Mouse (Mus musculus): ENCODE results near the gene 4933430I17Rik. TPM values are rescaled to one million over a fixed set of nuclear protein-coding genes. Genes with fewer than 3 reads are reported as not detected.
"Not testable (repeated sequence)": the region's sequence is repeated elsewhere in the genome, so short reads cannot be mapped to it uniquely, and the experiment has no call there.

The 4933430I17Rik gene
- polyA plus RNA-seq, 1 experiment from 2014 or later: 0.43 TPM

DNA sequence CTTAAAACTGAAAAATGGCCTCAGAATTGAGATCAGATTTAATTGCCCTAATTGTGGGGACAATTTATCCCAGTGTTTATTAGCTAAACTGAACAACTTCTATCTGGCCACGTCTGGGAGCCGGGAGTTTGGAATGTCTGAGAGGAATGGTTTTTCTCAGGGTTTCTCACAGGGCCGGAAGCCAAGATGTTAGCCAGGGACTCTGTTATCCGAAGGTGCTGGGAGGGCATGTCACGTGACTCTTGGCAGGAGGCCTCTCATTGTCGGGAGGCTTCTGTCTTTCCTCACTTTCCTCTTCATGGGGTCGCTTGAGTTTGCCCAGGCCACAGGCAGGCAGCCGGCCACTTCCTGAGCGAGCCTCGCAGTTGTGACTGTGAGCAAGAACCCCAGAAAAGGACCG, 66.2 kb downstream of the 4933430I17Rik start:
- H3K4me1 ChIP-seq (ENCODE audit: control insufficient read depth, insufficient read depth, low read length): peaks cover 9% of the 10 kb centered on the region; the same call in 1 of the 2 replicates
- no peak overlapping the region; the same call in none of the 2 replicates for H3K27ac ChIP-seq (replicated peaks; ENCODE audit: low read depth, low read length)
- no peak overlapping the region for H3K4me2 ChIP-seq (ENCODE audit: low read depth, low read length)
- H3K27me3 ChIP-seq (replicated peaks; ENCODE audit: control insufficient read depth, insufficient read depth, low read length): no peaks in the 10 kb centered on the region
- H3K36me3 ChIP-seq (ENCODE audit: control insufficient read depth, insufficient read depth, low read length): no peaks in the 10 kb centered on the region
- H3K9me3 ChIP-seq (ENCODE audit: control insufficient read depth, low read length): no peaks in the 10 kb centered on the region
- no peak overlapping the region for H3K9ac ChIP-seq (ENCODE audit: low read depth, low read length)
- DNase-seq (ENCODE audit: low spot score): peak; percentile 77
- 12% methylated on average over 11 of the region's 11 CpGs for WGBS
- no peak overlapping the region for H3K4me3 ChIP-seq (ENCODE audit: low read depth, low read length)
- ATAC-seq (ENCODE audit: low read depth): peak; percentile 22; the same call in 1 of the 2 replicates

- not testable (repeated sequence) for H3K9ac ChIP-seq (ENCODE audit: low read depth, low read length); H3K27ac ChIP-seq (replicated peaks; ENCODE audit: low read depth, low read length); H3K36me3 ChIP-seq (ENCODE audit: control insufficient read depth, insufficient read depth, low read length); DNase-seq (ENCODE audit: low spot score); H3K27me3 ChIP-seq (replicated peaks; ENCODE audit: control insufficient read depth, insufficient read depth, low read length); H3K4me3 ChIP-seq (ENCODE audit: low read depth, low read length); H3K4me2 ChIP-seq (ENCODE audit: low read depth, low read length); H3K9me3 ChIP-seq (ENCODE audit: control insufficient read depth, low read length); ATAC-seq (ENCODE audit: low read depth); H3K4me1 ChIP-seq (ENCODE audit: control insufficient read depth, insufficient read depth, low read length)
- WGBS: 92% methylated on average over 22 of the region's 24 CpGs
Measured at GRCm38 (mm10) chr4:62593546-62594240, 68.5 kb downstream of the 4933430I17Rik start.

DNA sequence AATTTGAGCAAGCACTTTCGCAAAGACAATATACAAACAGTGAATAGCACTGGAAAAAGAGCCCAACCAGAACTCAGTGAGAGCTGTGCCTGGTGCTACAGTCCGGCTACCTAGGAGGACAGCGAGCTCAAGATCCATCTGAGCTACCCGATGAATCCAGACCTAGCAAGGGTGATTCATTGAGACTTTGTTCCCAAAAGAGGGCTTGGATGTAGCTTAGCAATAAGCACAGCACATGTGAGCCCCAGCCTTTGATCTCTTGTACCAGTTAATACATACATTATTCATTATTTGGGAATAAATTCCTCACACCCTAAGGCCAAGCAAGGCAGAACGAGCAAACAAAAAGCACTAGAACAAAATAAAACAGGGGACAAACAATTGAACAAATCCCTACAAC, 69.3 kb downstream of the 4933430I17Rik start:
- Histone ChIP-seq H3K4me2 (ENCODE audit: low read depth, low read length) (no peak overlapping the region), H3K9ac (ENCODE audit: low read depth, low read length) (no peak overlapping the region), H3K27me3 (replicated peaks; ENCODE audit: control insufficient read depth, insufficient read depth, low read length) (no peaks in the 10 kb centered on the region), H3K4me3 (ENCODE audit: low read depth, low read length) (no peak overlapping the region), H3K9me3 (ENCODE audit: control insufficient read depth, low read length) (no peaks in the 10 kb centered on the region), H3K36me3 (ENCODE audit: control insufficient read depth, insufficient read depth, low read length) (no peaks in the 10 kb centered on the region), H3K4me1 (ENCODE audit: control insufficient read depth, insufficient read depth, low read length) (peaks cover 9% of the 10 kb centered on the region; the same call in 1 of the 2 replicates), H3K27ac (replicated peaks; ENCODE audit: low read depth, low read length) (no peak overlapping the region)
- WGBS: 80% methylated on average over 5 of the region's 5 CpGs
- DNase-seq (ENCODE audit: low spot score) (no peak), ATAC-seq (ENCODE audit: low read depth) (no peak)

DNA sequence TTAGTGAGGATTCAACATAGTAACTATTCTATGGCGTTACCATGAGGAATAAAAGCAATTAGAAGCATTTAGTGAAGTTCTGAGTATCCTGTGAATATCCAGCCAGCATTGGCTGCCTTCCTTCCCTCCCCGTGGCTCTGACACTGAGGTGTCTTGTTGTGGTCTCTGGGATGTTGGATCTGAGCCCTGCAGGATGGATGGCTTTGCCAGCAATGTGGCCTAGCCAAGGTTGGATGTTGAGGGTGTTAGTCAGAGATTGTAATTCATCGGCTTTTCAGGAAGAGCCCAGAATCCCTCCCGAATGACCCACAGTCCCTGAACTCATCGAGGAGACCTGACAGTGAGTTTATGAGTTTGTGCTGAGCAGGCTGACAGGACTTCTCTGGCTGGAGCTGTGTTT, 70.9 kb downstream of the 4933430I17Rik start:
- no peak overlapping the region for H3K4me3 ChIP-seq (ENCODE audit: low read depth, low read length)
- H3K4me2 ChIP-seq (ENCODE audit: low read depth, low read length): no peak overlapping the region
- no peaks in the 10 kb centered on the region for H3K36me3 ChIP-seq (ENCODE audit: control insufficient read depth, insufficient read depth, low read length)
- H3K9ac ChIP-seq (ENCODE audit: low read depth, low read length): no peak overlapping the region
- H3K27me3 ChIP-seq (replicated peaks; ENCODE audit: control insufficient read depth, insufficient read depth, low read length): no peaks in the 10 kb centered on the region
- ATAC-seq (ENCODE audit: low read depth) (no peak), DNase-seq (ENCODE audit: low spot score) (no peak)
- no peak overlapping the region for H3K27ac ChIP-seq (replicated peaks; ENCODE audit: low read depth, low read length)
- no peaks in the 10 kb centered on the region for H3K9me3 ChIP-seq (ENCODE audit: control insufficient read depth, low read length)
- peaks cover 9% of the 10 kb centered on the region; the same call in 1 of the 2 replicates for H3K4me1 ChIP-seq (ENCODE audit: control insufficient read depth, insufficient read depth, low read length)
- 62% methylated on average over 5 of the region's 5 CpGs for WGBS

Other genes starting within 250 kb of the 4933430I17Rik start
- 25.2 and 28.3 TPM in 2 replicates for gene Fkbp15, start 164.8 kb upstream of the 4933430I17Rik start, polyA plus RNA-seq (2014; fragmentation: Nextera tagmentation; extraction: Ambion mirVana)
- 46.5 and 49.0 TPM in 2 replicates for gene Slc31a1, start 164.6 kb upstream of the 4933430I17Rik start, polyA plus RNA-seq (2014; fragmentation: Nextera tagmentation; extraction: Ambion mirVana)
- 167 and 176 TPM in 2 replicates for gene Cdc26, start 116.7 kb upstream of the 4933430I17Rik start, polyA plus RNA-seq (2014; fragmentation: Nextera tagmentation; extraction: Ambion mirVana)
- gene Prpf4, start 116.6 kb upstream of the 4933430I17Rik start, polyA plus RNA-seq (2014; fragmentation: Nextera tagmentation; extraction: Ambion mirVana): 16.4 and 17.9 TPM in 2 replicates
- gene Rnf183, start 90.1 kb upstream of the 4933430I17Rik start, polyA plus RNA-seq (2014; fragmentation: Nextera tagmentation; extraction: Ambion mirVana): 0.14 and 0.97 TPM in 2 replicates
- gene Wdr31, start 54.5 kb upstream of the 4933430I17Rik start, polyA plus RNA-seq (2014; fragmentation: Nextera tagmentation; extraction: Ambion mirVana): 5.3 and 5.4 TPM in 2 replicates
- 8.1 and 8.7 TPM in 2 replicates for gene Bspry, start 45.3 kb upstream of the 4933430I17Rik start, polyA plus RNA-seq (2014; fragmentation: Nextera tagmentation; extraction: Ambion mirVana)
- 12.6 and 13.9 TPM in 2 replicates for gene Hdhd3, start 21.9 kb upstream of the 4933430I17Rik start, polyA plus RNA-seq (2014; fragmentation: Nextera tagmentation; extraction: Ambion mirVana)
- 65.5 and 75.8 TPM in 2 replicates for gene Alad, start 5.5 kb upstream of the 4933430I17Rik start, polyA plus RNA-seq (2014; fragmentation: Nextera tagmentation; extraction: Ambion mirVana)
- gene Pole3, start 301 bp upstream of the 4933430I17Rik start, polyA plus RNA-seq (2014; fragmentation: Nextera tagmentation; extraction: Ambion mirVana): 66.3 and 72.7 TPM in 2 replicates
- 37.2 and 38.8 TPM in 2 replicates for gene Rgs3, start 34.5 kb downstream of the 4933430I17Rik start, polyA plus RNA-seq (2014; fragmentation: Nextera tagmentation; extraction: Ambion mirVana)